Mouse (Mus musculus) retina, embryonic 14.5 days (tissue): Measurements from ENCODE around the gene Ap1m1.

Experiments
- DNase-seq: peaks from one replicate; pipeline ENCODE4 v3.0.0-alpha.2; 2015; ENCODE audit warnings: low spot score

Ap1m1 gene

DNA sequence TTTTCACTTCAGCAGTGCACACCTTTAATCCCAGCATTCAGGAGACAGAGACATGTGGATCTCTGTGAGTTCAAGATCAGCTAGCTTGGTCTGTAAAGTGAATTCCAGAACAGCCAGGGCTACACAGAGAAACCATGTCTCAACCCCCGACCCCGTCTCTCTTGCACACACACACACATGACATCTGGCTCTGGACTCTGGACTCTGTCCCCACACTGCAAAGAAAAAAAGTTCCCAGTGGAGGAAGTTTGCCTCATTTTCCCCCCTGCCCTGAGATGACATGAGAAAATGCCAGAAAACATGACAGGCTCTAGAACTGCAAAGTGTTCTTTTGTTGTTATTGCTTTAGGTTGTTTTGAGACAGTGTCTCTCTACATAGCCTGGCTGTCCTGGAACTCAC, 20.0 kb downstream of the Ap1m1 start:
- no peak for DNase-seq

GRCm38 (mm10) chr8:72260585-72260984, 20.8 kb downstream of the Ap1m1 start:
- DNase-seq: no peak

- DNase-seq: peak; percentile 86
Measured at GRCm38 (mm10) chr8:72261019-72261418, 21.2 kb downstream of the Ap1m1 start.

GRCm38 (mm10) chr8:72261431-72261830, 21.6 kb downstream of the Ap1m1 start:
- DNase-seq: no peak

DNA sequence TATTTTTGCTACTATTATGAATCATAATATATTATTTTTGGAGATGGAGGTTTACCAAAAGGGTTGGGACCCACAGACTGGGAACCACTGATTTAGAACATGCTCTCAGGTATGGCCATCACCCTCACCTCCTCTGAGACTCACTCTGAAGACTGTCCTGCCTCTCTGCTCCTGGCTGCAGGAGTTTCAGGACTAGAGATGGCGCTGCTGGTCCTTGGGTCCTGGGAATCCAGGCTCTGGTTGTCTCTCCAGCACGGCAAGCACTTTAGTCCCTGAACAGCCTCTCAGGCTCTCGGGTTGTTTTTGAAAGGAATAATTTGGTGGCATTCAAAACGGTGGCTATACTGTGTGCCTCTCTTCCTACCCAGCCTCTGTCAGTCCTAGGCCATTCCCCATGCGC, 22.1 kb downstream of the Ap1m1 start:
- DNase-seq: no peak

- no peak for DNase-seq
Measured at GRCm38 (mm10) chr8:72262756-72263155, 22.9 kb downstream of the Ap1m1 start.

DNA sequence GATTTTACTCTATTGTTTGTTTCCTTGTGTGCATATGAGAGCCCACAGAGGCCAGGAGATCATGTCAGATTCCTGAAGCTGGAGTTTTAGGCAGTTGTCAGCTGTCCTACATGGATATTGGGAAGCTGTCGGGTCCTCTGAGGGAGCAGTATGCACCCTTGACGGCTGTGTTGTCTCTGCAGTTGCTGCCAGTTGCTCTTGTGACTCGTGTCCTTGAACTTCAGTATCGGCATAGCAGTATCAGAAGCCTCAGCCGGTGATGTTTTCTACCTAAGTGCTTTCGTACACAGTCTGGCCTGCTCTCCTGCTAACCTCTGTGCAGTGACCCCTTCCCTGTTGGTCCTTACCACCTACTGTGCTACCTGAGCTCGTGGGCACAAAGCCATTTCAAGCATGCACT, 23.6 kb downstream of the Ap1m1 start:
- DNase-seq: no peak

GRCm38 (mm10) chr8:72265342-72265741, 25.5 kb downstream of the Ap1m1 start:
- no peak for DNase-seq

- DNase-seq: no peak
Measured at GRCm38 (mm10) chr8:72266671-72267070, 26.9 kb downstream of the Ap1m1 start.

- DNase-seq: no peak
Measured at GRCm38 (mm10) chr8:72267106-72267505, 27.3 kb downstream of the Ap1m1 start.

DNA sequence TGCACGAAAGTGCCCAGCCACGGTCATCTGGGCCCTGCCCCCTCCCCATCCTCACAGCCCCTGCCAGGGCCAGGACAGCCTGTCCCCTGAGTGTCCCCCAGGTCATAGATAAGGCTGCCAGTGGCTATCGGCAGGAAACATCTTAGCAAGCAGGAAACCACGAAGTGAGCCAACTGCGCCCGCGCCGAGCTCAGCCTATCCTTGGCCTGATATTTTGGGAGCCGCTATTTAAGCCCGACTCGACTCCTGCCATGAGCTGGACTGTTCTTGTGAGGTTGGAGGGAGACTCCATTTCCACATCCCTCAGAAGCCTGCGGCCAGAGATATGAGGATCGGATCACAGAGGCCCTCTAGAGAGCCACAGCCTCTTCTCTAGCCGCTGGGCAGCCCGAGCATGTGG, 28.5 kb downstream of the Ap1m1 start:
- DNase-seq: no peak

GRCm38 (mm10) chr8:72270606-72271005, 30.8 kb downstream of the Ap1m1 start:
- no peak for DNase-seq

GRCm38 (mm10) chr8:72271051-72271660, 31.3 kb downstream of the Ap1m1 start:
- DNase-seq: no peak

DNA sequence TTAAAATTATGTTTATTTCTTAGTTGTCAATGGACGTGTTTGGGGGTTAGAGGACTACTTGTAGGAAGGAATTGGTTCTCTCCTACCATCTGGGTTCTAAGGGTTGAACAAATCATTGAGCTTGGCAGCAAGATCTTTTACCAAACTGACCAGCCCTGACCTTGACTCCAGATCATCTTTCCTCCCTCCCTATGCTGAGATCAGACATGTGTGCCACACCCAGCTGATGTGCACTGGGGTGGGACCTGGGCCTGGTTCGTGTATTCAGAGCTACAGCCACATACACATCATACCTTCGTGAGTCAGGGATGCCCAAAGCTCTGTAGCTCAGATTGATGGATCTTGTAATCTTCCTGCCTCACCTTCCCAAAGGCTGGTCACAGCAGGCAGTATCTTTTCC, 31.9 kb downstream of the Ap1m1 start:
- no peak for DNase-seq

DNA sequence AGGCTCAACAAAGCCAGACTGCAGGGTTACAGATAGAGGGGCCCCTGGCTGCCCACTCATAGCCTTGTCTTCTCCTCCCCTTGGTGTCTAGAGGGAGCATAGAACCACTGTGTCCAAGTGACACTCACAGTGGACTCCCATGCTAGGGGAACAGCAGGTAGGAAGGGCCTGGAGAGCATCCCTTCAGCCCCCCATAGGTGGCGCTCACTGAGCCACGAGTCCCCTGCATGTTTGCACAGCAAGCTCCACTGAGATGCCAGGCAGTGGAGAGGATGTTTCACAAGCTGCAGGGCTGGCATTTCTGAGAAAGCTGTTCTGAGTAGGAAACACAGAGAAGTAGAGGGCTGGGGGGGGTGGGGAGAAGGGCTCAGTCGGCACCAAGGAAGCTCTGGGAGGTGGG, 32.5 kb downstream of the Ap1m1 start:
- peak; percentile 56 for DNase-seq

GRCm38 (mm10) chr8:72273111-72273770, 33.4 kb downstream of the Ap1m1 start:
- DNase-seq: no peak

GRCm38 (mm10) chr8:72273807-72274206, 34.0 kb downstream of the Ap1m1 start:
- DNase-seq: no peak

- no peak for DNase-seq
Measured at GRCm38 (mm10) chr8:72277244-72277643, 37.4 kb downstream of the Ap1m1 start.

DNA sequence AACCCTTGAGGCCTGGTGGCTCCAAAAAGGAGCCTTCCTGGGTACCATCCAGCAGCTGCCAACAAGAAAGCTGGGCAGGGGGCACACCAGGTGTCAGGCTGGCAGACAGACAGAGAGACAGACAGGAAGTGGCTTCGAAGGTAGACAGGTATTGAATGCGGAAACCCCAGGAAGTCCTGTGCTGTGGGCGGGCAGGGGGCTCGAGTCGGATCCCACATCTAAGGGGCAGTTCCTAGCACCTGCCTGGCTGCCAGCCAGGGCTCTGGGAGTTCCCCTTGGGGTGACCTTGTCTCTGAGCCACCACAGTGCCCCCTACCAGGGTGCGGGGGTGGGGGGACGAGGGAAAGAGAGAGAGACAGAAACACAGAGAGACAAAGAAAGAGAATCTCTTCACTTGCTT, 39.3 kb downstream of the Ap1m1 start:
- DNase-seq: no peak

- DNase-seq: no peak
Measured at GRCm38 (mm10) chr8:72281634-72282033, 41.8 kb downstream of the Ap1m1 start.

- no peak for DNase-seq
Measured at GRCm38 (mm10) chr8:72285285-72285684, 45.5 kb downstream of the Ap1m1 start.

DNA sequence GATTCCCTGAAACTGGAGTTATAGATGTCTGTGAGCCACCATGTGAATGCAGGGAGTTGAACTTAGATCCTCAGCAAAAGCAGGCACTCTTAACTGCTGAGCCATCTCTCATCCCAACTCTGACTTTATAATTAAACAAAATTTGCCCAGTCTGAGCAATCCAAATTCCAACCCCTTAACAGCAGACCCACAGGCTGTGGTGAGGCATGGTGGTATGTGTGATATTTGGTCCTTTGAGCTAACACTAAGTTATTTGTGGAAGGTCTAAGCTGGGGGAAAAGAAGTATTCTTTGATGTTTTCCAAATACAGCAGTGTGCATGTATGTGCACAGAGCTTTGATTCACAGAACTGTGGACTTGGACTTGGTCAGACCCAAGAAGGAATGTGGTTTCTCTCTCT, 49.2 kb downstream of the Ap1m1 start:
- DNase-seq: no peak

GRCm38 (mm10) chr8:72291104-72291503, 51.3 kb downstream of the Ap1m1 start:
- DNase-seq: no peak

DNA sequence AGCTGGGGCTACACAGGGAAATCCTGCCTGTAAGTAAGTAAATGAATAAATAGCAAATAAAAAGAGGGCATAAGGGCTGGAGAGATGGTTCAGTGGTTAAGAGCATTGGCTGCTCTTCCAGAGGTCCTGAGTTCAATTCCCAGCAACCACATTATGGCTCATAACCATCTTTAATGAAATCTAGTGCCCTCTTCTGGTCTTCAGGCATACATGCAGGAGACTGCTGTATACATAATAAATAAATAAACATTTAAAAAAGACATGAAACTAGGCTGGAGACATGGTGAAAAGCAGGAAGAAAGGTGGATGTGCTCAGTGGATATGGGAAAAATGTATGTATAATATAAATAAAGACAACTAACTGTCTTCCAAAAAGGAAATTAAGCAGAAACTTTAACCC, 53.5 kb downstream of the Ap1m1 start:
- DNase-seq: no peak
